Mouse (Mus musculus) yolk sac, embryonic 10.5 days (tissue): ENCODE results near the gene Glis3.

Experiments
- DNase-seq: peaks from one replicate; pipeline ENCODE4 v3.0.0-alpha.2; 2017; ENCODE audit warnings: low spot score

The Glis3 gene

GRCm38 (mm10) chr19:28531750-28532149, 148.1 kb downstream of the Glis3 start:
- no peak for DNase-seq

GRCm38 (mm10) chr19:28530846-28531245, 149.0 kb downstream of the Glis3 start:
- peak; percentile 21 for DNase-seq

GRCm38 (mm10) chr19:28529006-28529405, 150.9 kb downstream of the Glis3 start:
- DNase-seq, result no peak

GRCm38 (mm10) chr19:28527446-28527845, 152.4 kb downstream of the Glis3 start:
- DNase-seq, result no peak

- DNase-seq, result no peak
Observed at GRCm38 (mm10) chr19:28525331-28525730, 154.5 kb downstream of the Glis3 start.

GRCm38 (mm10) chr19:28522289-28522688, 157.6 kb downstream of the Glis3 start:
- DNase-seq, result no peak

GRCm38 (mm10) chr19:28520761-28521181, 159.1 kb downstream of the Glis3 start:
- no peak for DNase-seq

GRCm38 (mm10) chr19:28520128-28520745, 159.6 kb downstream of the Glis3 start:
- no peak for DNase-seq

- no peak for DNase-seq
Observed at GRCm38 (mm10) chr19:28519296-28519695, 160.6 kb downstream of the Glis3 start.

- DNase-seq, result no peak
Observed at GRCm38 (mm10) chr19:28518846-28519245, 161.0 kb downstream of the Glis3 start.

GRCm38 (mm10) chr19:28518266-28518665, 161.6 kb downstream of the Glis3 start:
- no peak for DNase-seq

- peak; percentile 18 for DNase-seq
Observed at GRCm38 (mm10) chr19:28517464-28518080, 162.3 kb downstream of the Glis3 start.

GRCm38 (mm10) chr19:28516487-28516886, 163.4 kb downstream of the Glis3 start:
- DNase-seq, result no peak

GRCm38 (mm10) chr19:28512475-28512874, 167.4 kb downstream of the Glis3 start:
- DNase-seq, result no peak

GRCm38 (mm10) chr19:28511910-28512309, 168.0 kb downstream of the Glis3 start:
- DNase-seq, result no peak

- DNase-seq, result no peak
Observed at GRCm38 (mm10) chr19:28505376-28505775, 174.5 kb downstream of the Glis3 start.

GRCm38 (mm10) chr19:28503011-28503410, 176.9 kb downstream of the Glis3 start:
- no peak for DNase-seq

GRCm38 (mm10) chr19:28500975-28501374, 178.9 kb downstream of the Glis3 start:
- no peak for DNase-seq

GRCm38 (mm10) chr19:28500505-28500904, 179.4 kb downstream of the Glis3 start:
- DNase-seq, result no peak

GRCm38 (mm10) chr19:28499786-28500185, 180.1 kb downstream of the Glis3 start:
- DNase-seq, result no peak

- DNase-seq, result no peak
Observed at GRCm38 (mm10) chr19:28495926-28496325, 184.0 kb downstream of the Glis3 start.

GRCm38 (mm10) chr19:28493605-28494260, 186.1 kb downstream of the Glis3 start:
- no peak for DNase-seq

GRCm38 (mm10) chr19:28478055-28478454, 201.8 kb downstream of the Glis3 start:
- no peak for DNase-seq
